Comparison of ENCODE assay signal across 9 mouse cellular contexts in genomic region chr16:72029273-72029672, GRCm38 (mm10).
A peak's percentile ranks its signal among the peaks of the same experiment; 100 is the strongest.
DNase-seq lines count a peak whose midpoint lies in the region; ATAC-seq lines count a peak whose summit lies in the region.
"Had no signal": no experiment of that assay in that cellular context is flagged by ENCODE, and none has a peak within 500 bp of the region (broad histone marks: within the 10 kb centered on the region; RNA-seq: fewer than 3 reads in every experiment).

No protein-coding gene starts in this region.

- no peak for DNase-seq in heart, embryonic 10.5 days (ENCODE audit: low spot score)
- no peak for DNase-seq in heart, adult 11 months
- DNase-seq in retina, postnatal 1 day: peak; percentile 19
- no peak for DNase-seq in retina, embryonic 14.5 days (ENCODE audit: low spot score)
- no peak for DNase-seq in frontal cortex, postnatal 10 days (ENCODE audit: low spot score in 2 of 2)
- DNase-seq in spleen, adult 12 weeks (ENCODE audit: low spot score): no peak
- no peak for DNase-seq in layer of hippocampus, adult 18-20 months (ENCODE audit: low spot score in 2 of 2)

- 5% methylated on average over 4 of the region's 4 CpGs for WGBS in heart, embryonic 10.5 days
- WGBS in limb, embryonic 13.5 days: 0% methylated on average over 4 of the region's 4 CpGs

- peak overlapping the region; percentile 62; the same call in 1 of the 2 replicates for H3K9ac ChIP-seq in limb, embryonic 13.5 days

- peak overlapping the region; percentile 58 for H3K4me3 ChIP-seq in heart, embryonic 10.5 days
- H3K4me3 ChIP-seq in limb, embryonic 13.5 days: peak overlapping the region; percentile 49
- H3K4me3 ChIP-seq: erythroblast, embryonic 14.5 days had no signal

- H3K36me3 ChIP-seq in heart, embryonic 10.5 days: no peaks in the 10 kb centered on the region
- H3K36me3 ChIP-seq in limb, embryonic 13.5 days: no peaks in the 10 kb centered on the region

- H3K27ac ChIP-seq in heart, embryonic 10.5 days: no peak overlapping the region
- H3K27ac ChIP-seq in limb, embryonic 13.5 days: no peak overlapping the region

- H3K27me3 ChIP-seq in heart, embryonic 10.5 days (ENCODE audit: insufficient read depth, poor library complexity, severe bottlenecking): peaks cover 26% of the 10 kb centered on the region; the same call in 1 of the 2 replicates
- H3K27me3 ChIP-seq in limb, embryonic 13.5 days: peaks cover 38% of the 10 kb centered on the region

- H3K9me3 ChIP-seq in heart, embryonic 10.5 days: no peaks in the 10 kb centered on the region
- no peaks in the 10 kb centered on the region for H3K9me3 ChIP-seq in limb, embryonic 13.5 days

- peak overlapping the region; percentile 81 for H3K4me2 ChIP-seq in limb, embryonic 13.5 days (replicated peaks)

- ATAC-seq in limb, embryonic 13.5 days (ENCODE audit: low FRiP score, low read depth): no peak

- peaks cover 14% of the 10 kb centered on the region; the same call in 1 of the 2 replicates for H3K4me1 ChIP-seq in heart, embryonic 10.5 days
- H3K4me1 ChIP-seq in limb, embryonic 13.5 days: peaks cover 14% of the 10 kb centered on the region
